Mouse (Mus musculus) cerebellum, adult 18-20 months (tissue): ENCODE measurements around the gene Trip4.

ENCODE experiments used
- DNase-seq, 2 experiments: peaks; one replicate each; pipeline ENCODE4 v3.0.0; 2021

Gene Trip4

GRCm38 (mm10) chr9:65908394-65909300 lies at the start of gene Trip4, which contains the start of gene Csnk1g1:
Gene Trip4, minus strand, starts transcription at chr9:65908794.
Gene Csnk1g1, plus strand, starts transcription at chr9:65908924.
- DNase-seq = peak; percentile 93 to 98

GRCm38 (mm10) chr9:65951082-65951587 lies 42.5 kb upstream of the Trip4 start:
- peak; percentile 13 to 22 for DNase-seq

- DNase-seq = no peak
These were observed 29.0 kb upstream of the Trip4 start for GRCm38 (mm10) chr9:65937566-65937965.

- DNase-seq = no peak
These were observed 21.2 kb upstream of the Trip4 start for GRCm38 (mm10) chr9:65929826-65930225.

- no peak for DNase-seq
These were observed 19.9 kb upstream of the Trip4 start for GRCm38 (mm10) chr9:65928456-65928855.

DNA sequence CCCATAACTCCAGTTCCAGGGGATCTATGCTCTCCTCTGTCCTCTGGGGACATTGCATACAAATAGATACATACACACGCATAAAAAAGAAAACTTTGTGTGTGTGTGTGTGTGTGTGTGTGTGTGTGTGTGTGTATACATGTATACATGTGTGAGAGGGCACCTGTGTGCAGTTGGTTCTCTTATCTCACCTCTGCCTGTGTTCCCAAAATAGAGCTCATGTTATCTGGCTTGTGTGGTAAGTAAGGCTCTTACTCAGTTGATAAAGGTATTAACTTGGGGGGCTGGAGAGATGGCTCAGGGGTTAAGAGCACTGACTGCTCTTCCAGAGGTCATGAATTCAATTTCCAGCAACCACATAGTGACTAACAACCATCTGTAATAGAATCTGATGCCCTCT lies 8.4 kb upstream of the Trip4 start:
- DNase-seq = no peak

DNA sequence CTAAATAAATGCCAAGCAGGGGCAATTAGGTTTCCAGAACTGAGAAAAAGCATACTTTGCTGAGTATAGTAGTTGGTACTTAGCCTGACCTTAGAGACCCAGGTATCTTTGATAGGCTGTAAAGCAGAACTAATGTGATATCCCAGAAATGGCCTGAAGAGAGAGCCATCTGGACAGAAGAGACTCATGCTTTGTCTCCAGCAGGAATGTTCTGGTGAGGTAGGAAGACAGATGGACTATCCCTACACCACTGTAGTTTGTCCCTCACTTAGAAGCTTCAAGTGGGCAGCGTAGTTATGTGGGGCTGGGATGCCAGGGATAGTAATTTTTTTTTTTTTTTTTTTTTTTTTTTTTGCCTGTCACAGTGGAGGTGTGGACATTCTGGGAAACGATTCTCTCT lies 5.4 kb upstream of the Trip4 start:
- DNase-seq = peak; percentile 55 to 69

DNA sequence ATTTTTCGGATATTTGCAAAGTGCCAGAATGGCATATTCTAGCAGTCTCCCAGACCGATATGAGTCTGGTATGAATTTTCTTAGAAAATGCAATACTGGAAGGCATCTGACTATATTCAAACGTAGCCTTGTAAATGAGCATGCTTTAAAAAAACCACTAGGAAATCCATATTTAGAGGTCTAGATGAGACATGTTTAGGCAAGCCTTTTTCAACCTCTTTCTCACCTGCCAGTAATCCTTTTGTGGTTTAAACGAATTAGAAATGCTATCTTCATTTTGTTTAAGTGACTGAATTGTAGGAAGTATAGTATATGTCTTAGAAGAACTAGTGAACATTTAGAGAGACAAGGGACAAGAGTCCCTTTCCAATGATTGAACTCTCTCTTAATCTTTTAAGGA lies 1.2 kb upstream of the Trip4 start:
- no peak for DNase-seq

GRCm38 (mm10) chr9:65909301-65909801 lies 757 bp upstream of the Trip4 start:
- peak; percentile 67 to 71 for DNase-seq

DNA sequence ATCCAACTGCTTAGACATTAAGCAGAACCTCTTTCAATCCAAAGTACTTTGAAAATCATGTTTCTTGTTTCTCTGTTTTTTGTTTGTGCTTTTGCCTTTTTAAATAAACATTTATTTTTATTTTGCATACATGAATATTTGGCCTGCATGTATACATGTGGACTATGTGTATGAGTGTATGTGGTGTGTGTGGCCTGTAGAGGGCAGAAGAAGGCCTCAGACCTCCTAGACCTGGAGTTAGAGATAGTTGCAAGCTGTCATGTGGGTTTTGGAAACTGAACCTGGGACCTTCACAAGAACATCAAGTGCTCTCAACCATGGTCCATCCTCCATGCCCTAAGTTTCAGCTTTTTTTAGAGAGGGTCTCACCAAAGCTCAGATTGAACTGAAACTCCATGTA lies 5.2 kb downstream of the Trip4 start:
- no peak for DNase-seq

- no peak for DNase-seq
These were observed 5.7 kb downstream of the Trip4 start for GRCm38 (mm10) chr9:65902879-65903278.

DNA sequence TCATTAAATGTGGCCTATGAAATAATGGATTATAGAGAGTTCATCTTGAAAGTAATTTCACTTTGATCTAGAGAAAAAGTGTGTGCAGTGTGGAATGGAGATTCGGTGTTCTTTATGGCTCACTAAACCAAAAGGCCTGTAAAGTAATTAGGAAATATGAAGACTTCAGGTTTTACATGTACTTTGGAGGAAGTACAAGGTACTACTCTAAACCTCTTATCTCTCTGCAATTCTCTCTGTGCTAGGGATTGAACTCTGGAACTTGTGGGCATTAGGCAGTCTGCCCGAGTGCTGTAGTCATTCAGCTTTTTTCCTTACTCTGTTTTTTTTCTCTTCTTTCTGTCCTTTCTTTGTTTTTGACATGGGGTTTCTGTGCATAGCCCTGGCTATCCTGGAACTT lies 11.6 kb downstream of the Trip4 start:
- DNase-seq = no peak

DNA sequence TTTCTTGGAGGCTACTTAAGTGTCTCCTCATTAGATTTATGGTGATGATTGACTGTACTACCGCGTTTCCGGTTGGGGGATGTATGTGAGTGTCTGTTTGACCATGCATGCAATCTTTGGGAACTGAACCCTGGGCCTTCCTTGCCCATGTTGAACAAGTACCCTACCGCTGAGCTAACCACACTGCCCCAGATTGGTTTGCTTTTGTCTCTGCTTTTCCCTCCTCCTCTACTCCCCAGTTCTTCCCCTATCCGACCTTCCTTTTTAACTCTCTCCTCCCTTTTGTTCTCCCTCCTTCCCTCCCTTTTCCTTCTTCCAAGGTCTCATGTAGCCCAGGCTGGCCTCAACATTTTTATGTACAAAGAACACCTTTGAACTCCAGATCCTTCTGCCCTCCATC lies 17.5 kb downstream of the Trip4 start:
- DNase-seq = no peak

GRCm38 (mm10) chr9:65890143-65890628 lies 18.4 kb downstream of the Trip4 start, which contains the start of gene Pclaf:
Gene Pclaf, plus strand, starts transcription at chr9:65890237.
- peak; percentile 23 to 39 for DNase-seq

DNA sequence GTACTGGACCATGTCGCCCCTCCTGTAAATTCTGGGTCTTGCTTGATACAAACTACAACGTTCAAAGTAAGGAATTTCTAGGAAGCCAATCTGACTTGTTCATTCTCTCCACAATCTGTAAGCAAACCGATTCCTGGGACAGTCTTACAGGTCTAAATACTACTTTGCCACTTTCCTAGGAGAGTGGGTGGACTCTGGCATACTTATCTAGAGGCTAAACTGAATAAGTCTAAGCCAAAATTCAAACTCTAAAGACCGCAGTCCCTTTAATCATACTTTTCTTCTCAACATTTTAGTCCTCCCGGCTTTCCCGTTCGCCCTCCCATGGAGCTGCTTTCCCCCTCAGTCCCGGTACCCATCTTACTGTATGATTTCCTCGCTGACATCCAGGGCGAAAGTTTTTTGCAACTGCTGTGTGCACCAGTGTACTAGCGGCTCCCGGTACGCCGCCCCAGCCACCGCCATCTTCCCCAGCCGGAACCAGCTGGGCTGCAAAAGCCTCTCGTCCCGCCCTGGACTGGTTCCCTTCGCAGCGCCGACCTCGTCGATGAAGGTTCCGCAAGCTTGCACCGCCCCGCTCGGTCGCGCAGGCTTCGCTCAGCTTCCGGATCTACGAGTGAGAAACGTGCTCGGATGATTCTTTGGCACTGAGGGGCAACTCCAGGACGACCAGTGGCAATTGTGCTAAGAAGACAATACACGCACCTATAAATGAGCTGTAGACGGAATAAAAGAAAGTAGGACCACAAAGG lies 23.9 kb downstream of the Trip4 start:
- DNase-seq = peak; percentile 89 to 90

DNA sequence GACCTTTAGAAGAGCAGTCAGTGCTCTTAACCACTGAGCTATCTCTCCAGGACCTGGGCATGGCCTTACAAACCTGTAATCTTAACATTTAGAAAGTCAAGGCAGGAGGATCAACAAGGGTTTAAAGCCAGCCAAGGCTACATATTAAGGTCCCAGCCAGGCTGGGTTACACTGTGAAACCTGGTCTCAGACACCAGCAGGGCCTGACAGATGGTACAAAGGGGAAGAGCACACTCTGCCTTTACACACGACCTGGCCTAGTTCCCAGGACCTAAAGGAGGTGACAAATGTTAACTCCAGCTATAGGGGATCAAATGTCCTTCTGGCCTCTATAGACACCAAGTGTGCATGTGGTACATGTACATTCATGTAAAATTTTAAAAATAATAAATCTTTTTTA lies 48.9 kb downstream of the Trip4 start:
- DNase-seq = peak; percentile 53 to 60

DNA sequence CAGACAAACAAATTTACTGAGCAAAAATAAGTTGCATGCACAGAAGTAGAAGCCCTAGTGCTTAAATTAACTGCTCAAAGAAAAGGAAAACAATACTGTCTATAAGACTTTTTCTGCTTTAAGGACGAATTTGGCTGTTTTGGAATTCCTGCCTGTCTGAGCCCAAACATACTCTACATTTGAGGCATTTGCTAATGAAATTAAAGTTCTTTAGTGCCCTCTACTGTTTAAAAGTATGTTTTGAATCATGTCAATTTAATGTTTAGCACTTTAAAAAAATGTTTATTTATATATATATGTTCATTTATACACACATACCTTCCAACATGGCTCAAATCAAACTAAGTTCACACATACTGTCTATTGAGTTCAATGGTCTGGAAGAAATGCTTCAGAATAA lies 58.4 kb downstream of the Trip4 start:
- no peak for DNase-seq

DNA sequence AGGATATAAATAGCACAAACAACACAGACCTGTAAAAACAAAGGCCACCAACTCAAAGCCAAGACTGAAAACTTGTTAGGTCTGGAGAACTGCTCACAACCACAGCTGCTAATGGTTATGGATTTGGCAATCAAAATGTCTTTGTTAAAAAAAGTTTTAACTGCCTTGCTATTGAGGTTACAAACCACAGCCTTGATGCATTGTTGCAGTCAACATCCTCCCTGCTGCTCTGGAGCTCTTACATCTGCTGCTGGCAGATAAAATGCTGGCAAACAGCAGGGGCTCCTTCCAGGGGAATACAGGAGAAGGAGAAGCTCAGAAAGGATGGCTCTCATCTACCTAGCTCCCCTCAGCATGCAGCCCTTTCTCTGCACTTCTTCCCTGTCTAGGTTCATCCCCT lies 60.4 kb downstream of the Trip4 start:
- no peak for DNase-seq

DNA sequence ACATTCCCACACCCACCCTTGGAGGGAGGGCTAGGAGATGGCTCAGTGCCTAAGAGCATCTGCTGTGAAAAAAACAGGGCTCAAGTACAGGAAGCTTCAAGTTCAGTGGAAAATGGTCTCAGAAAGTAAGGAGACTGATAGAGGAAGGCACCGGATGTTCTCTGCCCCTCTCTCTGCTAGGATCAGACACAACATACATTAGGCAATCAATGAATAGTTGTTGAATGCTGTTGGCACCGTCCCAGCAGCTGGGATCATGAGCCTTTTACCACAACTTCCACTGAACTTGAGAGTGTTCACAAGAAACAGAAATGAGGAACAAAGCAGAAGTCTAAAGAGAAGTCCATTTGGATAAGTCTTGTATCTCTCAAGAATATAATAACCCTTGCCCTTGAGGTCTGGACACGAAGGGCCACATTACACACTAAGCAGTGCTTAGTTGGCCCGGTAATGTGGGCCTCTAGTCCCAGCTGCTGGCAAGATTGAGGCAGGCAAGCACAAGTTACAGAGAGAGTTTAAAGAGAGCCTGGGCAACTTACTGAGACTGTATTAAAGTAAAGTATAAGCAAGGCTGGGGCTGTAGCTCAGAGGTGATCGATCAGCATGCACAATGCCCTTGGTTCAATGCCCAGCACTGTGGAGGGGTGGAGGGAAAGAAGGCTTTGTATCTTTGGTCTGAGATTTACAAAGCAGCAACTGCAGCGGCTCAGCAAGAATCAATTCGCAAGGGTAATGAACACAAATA lies 64.0 kb downstream of the Trip4 start:
- DNase-seq = no peak

- DNase-seq = no peak
These were observed 68.8 kb downstream of the Trip4 start for GRCm38 (mm10) chr9:65839841-65840240.

DNA sequence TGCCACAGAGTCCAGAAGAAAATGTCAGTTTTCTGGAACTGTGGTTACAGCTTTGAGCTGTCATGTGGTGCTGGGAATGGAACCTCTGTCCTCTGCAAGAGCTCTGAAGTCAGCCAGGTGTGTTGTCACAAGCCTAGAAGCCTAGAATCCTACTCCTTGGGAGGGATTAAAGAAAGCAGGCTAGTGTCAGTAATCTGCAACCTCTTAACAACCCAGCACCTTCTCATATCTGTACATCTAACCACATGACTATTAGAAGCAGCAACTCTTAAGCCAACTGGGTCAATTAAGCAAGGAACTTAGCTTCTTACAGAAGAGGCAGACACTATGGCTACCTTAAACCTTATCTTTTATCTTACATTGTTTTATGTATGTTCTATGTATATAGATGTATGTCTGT lies 71.7 kb downstream of the Trip4 start:
- DNase-seq = no peak

DNA sequence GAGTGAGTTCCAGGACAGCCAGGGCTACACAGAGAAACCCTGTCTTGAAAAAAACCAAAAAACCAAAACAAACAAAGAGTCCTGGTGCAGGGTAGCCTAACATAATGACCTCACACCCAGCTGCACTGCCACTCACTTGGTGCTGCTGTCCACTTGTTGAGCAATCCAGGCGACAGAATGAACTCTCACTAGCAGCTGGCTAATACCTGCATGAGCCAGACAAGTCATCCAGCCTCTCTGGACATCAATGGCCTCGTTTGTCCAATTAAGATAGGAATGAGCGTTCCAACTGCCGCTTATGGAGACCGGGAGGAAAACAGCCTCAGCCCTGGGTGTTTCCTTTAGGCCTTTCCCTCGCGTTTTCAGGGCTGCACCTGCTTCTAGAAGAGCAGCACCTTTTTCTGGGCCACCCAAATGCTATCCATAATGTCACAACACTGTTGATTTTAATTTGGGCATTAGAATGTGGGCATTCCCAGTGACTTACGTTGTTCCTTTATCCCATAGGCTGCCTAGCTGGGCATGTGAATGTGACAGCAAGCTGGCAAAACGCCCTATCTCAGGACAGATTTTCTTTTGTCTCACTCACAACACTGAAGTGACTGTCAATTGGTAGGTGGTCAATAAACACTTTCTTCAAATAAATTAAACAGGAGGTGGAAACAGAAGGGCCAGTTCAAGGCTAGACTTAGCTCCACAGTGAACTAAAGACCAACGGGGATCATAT lies 73.8 kb downstream of the Trip4 start:
- no peak for DNase-seq
